Mouse (Mus musculus): ENCODE results near the gene Btg4. TPM values are rescaled to one million over a fixed set of nuclear protein-coding genes. Genes with fewer than 3 reads are reported as not detected.

Gene Btg4
- polyA plus RNA-seq, 1 experiment from 2014 or later: not detected

- 73% methylated on average over 8 of the region's 8 CpGs for WGBS
- no peak overlapping the region for H3K4me3 ChIP-seq (ENCODE audit: low read depth, low read length)
These were observed 28.4 kb upstream of the Btg4 start for GRCm38 (mm10) chr9:51032291-51032690.

GRCm38 (mm10) chr9:51032785-51033529 is 27.7 kb upstream of the Btg4 start:
- Histone ChIP-seq H3K36me3 (ENCODE audit: control insufficient read depth, insufficient read depth, low read length) (no peaks in the 10 kb centered on the region), H3K4me3 (ENCODE audit: low read depth, low read length) (no peak overlapping the region), H3K27ac (ENCODE audit: low read depth, low read length) (no peak overlapping the region), H3K4me1 (ENCODE audit: control insufficient read depth, insufficient read depth, low read length) (no peaks in the 10 kb centered on the region), H3K4me2 (ENCODE audit: low read length) (no peak overlapping the region), H3K9me3 (replicated peaks; ENCODE audit: control insufficient read depth, low read length) (no peaks in the 10 kb centered on the region), H3K27me3 (replicated peaks; ENCODE audit: control insufficient read depth, insufficient read depth, low read length) (no peaks in the 10 kb centered on the region), H3K9ac (ENCODE audit: low read length) (no peak overlapping the region)
- 84% methylated on average over 3 of the region's 3 CpGs for WGBS
- DNase-seq (ENCODE audit: low spot score) (no peak), ATAC-seq (no peak)

More at GRCm38 (mm10) chr9:51032291-51032690, 28.4 kb upstream of the Btg4 start:
- Histone ChIP-seq H3K9ac (ENCODE audit: low read length) (no peak overlapping the region), H3K4me1 (ENCODE audit: control insufficient read depth, insufficient read depth, low read length) (no peaks in the 10 kb centered on the region), H3K27ac (ENCODE audit: low read depth, low read length) (no peak overlapping the region), H3K9me3 (replicated peaks; ENCODE audit: control insufficient read depth, low read length) (no peaks in the 10 kb centered on the region), H3K36me3 (ENCODE audit: control insufficient read depth, insufficient read depth, low read length) (no peaks in the 10 kb centered on the region), H3K4me2 (ENCODE audit: low read length) (no peak overlapping the region), H3K27me3 (replicated peaks; ENCODE audit: control insufficient read depth, insufficient read depth, low read length) (no peaks in the 10 kb centered on the region)
- ATAC-seq (no peak), DNase-seq (ENCODE audit: low spot score) (no peak)

GRCm38 (mm10) chr9:51041491-51041980 is 19.2 kb upstream of the Btg4 start:
- DNase-seq (ENCODE audit: low spot score) (no peak), ATAC-seq (no peak)
- Histone ChIP-seq H3K9me3 (replicated peaks; ENCODE audit: control insufficient read depth, low read length) (no peaks in the 10 kb centered on the region), H3K27ac (ENCODE audit: low read depth, low read length) (no peak overlapping the region), H3K4me1 (ENCODE audit: control insufficient read depth, insufficient read depth, low read length) (no peaks in the 10 kb centered on the region), H3K4me2 (ENCODE audit: low read length) (no peak overlapping the region), H3K4me3 (ENCODE audit: low read depth, low read length) (no peak overlapping the region), H3K36me3 (ENCODE audit: control insufficient read depth, insufficient read depth, low read length) (no peaks in the 10 kb centered on the region), H3K9ac (ENCODE audit: low read length) (no peak overlapping the region), H3K27me3 (replicated peaks; ENCODE audit: control insufficient read depth, insufficient read depth, low read length) (no peaks in the 10 kb centered on the region)
- 89% methylated on average over 7 of the region's 7 CpGs for WGBS

- Histone ChIP-seq H3K27ac (ENCODE audit: low read depth, low read length) (no peak overlapping the region), H3K9me3 (replicated peaks; ENCODE audit: control insufficient read depth, low read length) (no peaks in the 10 kb centered on the region), H3K4me2 (ENCODE audit: low read length) (no peak overlapping the region), H3K36me3 (ENCODE audit: control insufficient read depth, insufficient read depth, low read length) (no peaks in the 10 kb centered on the region), H3K27me3 (replicated peaks; ENCODE audit: control insufficient read depth, insufficient read depth, low read length) (no peaks in the 10 kb centered on the region), H3K9ac (ENCODE audit: low read length) (no peak overlapping the region), H3K4me1 (ENCODE audit: control insufficient read depth, insufficient read depth, low read length) (no peaks in the 10 kb centered on the region), H3K4me3 (ENCODE audit: low read depth, low read length) (no peak overlapping the region)
- ATAC-seq: no peak
- no peak for DNase-seq (ENCODE audit: low spot score)
- 84% methylated on average over 6 of the region's 6 CpGs for WGBS
These were observed 18.6 kb upstream of the Btg4 start for GRCm38 (mm10) chr9:51042136-51042535.

GRCm38 (mm10) chr9:51052180-51052579 is 8.5 kb upstream of the Btg4 start:
- DNase-seq (ENCODE audit: low spot score): peak; percentile 36
- Histone ChIP-seq H3K4me3 (ENCODE audit: low read depth, low read length) (no peak overlapping the region), H3K27me3 (replicated peaks; ENCODE audit: control insufficient read depth, insufficient read depth, low read length) (no peaks in the 10 kb centered on the region), H3K9me3 (replicated peaks; ENCODE audit: control insufficient read depth, low read length) (no peaks in the 10 kb centered on the region), H3K4me2 (ENCODE audit: low read length) (no peak overlapping the region), H3K36me3 (ENCODE audit: control insufficient read depth, insufficient read depth, low read length) (no peaks in the 10 kb centered on the region), H3K4me1 (ENCODE audit: control insufficient read depth, insufficient read depth, low read length) (no peaks in the 10 kb centered on the region), H3K9ac (ENCODE audit: low read length) (no peak overlapping the region), H3K27ac (ENCODE audit: low read depth, low read length) (no peak overlapping the region)
- WGBS: 77% methylated on average over 3 of the region's 3 CpGs
- ATAC-seq: no peak

GRCm38 (mm10) chr9:51056360-51057324 is 4.1 kb upstream of the Btg4 start:
- no peaks in the 10 kb centered on the region for H3K9me3 ChIP-seq (replicated peaks; ENCODE audit: control insufficient read depth, low read length)
- no peaks in the 10 kb centered on the region for H3K4me1 ChIP-seq (ENCODE audit: control insufficient read depth, insufficient read depth, low read length)
- no peaks in the 10 kb centered on the region for H3K36me3 ChIP-seq (ENCODE audit: control insufficient read depth, insufficient read depth, low read length)
- DNase-seq (ENCODE audit: low spot score): no peak
- no peak overlapping the region for H3K27ac ChIP-seq (ENCODE audit: low read depth, low read length)
- ATAC-seq: no peak
- H3K4me2 ChIP-seq (ENCODE audit: low read length): no peak overlapping the region
- WGBS: 85% methylated on average over 3 of the region's 3 CpGs
- no peak overlapping the region for H3K9ac ChIP-seq (ENCODE audit: low read length)
- H3K27me3 ChIP-seq (replicated peaks; ENCODE audit: control insufficient read depth, insufficient read depth, low read length): no peaks in the 10 kb centered on the region
- no peak overlapping the region for H3K4me3 ChIP-seq (ENCODE audit: low read depth, low read length)

GRCm38 (mm10) chr9:51058951-51059521 is 1.7 kb upstream of the Btg4 start:
- DNase-seq (ENCODE audit: low spot score) (no peak), ATAC-seq (no peak)
- Histone ChIP-seq H3K4me1 (ENCODE audit: control insufficient read depth, insufficient read depth, low read length) (no peaks in the 10 kb centered on the region), H3K9me3 (replicated peaks; ENCODE audit: control insufficient read depth, low read length) (no peaks in the 10 kb centered on the region), H3K27ac (ENCODE audit: low read depth, low read length) (no peak overlapping the region), H3K36me3 (ENCODE audit: control insufficient read depth, insufficient read depth, low read length) (no peaks in the 10 kb centered on the region), H3K9ac (ENCODE audit: low read length) (no peak overlapping the region), H3K27me3 (replicated peaks; ENCODE audit: control insufficient read depth, insufficient read depth, low read length) (no peaks in the 10 kb centered on the region), H3K4me3 (ENCODE audit: low read depth, low read length) (no peak overlapping the region), H3K4me2 (ENCODE audit: low read length) (no peak overlapping the region)
- WGBS: 64% methylated on average over 4 of the region's 4 CpGs

- peak; percentile 36 for DNase-seq (ENCODE audit: low spot score)
- Histone ChIP-seq H3K27ac (ENCODE audit: low read depth, low read length) (no peak overlapping the region), H3K36me3 (ENCODE audit: control insufficient read depth, insufficient read depth, low read length) (no peaks in the 10 kb centered on the region), H3K9ac (ENCODE audit: low read length) (no peak overlapping the region), H3K4me1 (ENCODE audit: control insufficient read depth, insufficient read depth, low read length) (no peaks in the 10 kb centered on the region), H3K4me2 (ENCODE audit: low read length) (no peak overlapping the region), H3K4me3 (ENCODE audit: low read depth, low read length) (no peak overlapping the region), H3K9me3 (replicated peaks; ENCODE audit: control insufficient read depth, low read length) (no peaks in the 10 kb centered on the region), H3K27me3 (replicated peaks; ENCODE audit: control insufficient read depth, insufficient read depth, low read length) (no peaks in the 10 kb centered on the region)
- 75% methylated on average over 3 of the region's 3 CpGs for WGBS
- ATAC-seq: no peak
These were observed 7.5 kb downstream of the Btg4 start for GRCm38 (mm10) chr9:51068202-51068601.

All from forebrain, embryonic 14.5 days (tissue).